Mouse (Mus musculus) heart, embryonic 11.5 days (tissue): Measurements from ENCODE around the gene Gm47996. TPM values are rescaled to one million over a fixed set of nuclear protein-coding genes. Genes with fewer than 3 reads are reported as not detected.
"Not testable (repeated sequence)": the region's sequence is repeated elsewhere in the genome, so short reads cannot be mapped to it uniquely, and the experiment has no call there.

Source experiments
- ATAC-seq: fragments of 200-750 bp; cut with Nextera tagmentation; replicated peaks from 2 replicates; pipeline ENCODE4 v1.8.0; 2017; ENCODE audit warnings: moderate library complexity; ENCODE audit not compliant: insufficient number of reproducible peaks, low FRiP score, low TSS enrichment
- H3K27ac ChIP-seq: fragments of 300-500 bp; sonication (generic); 2 replicates; pipeline ENCODE4 v1.5.1; 2014; ENCODE audit warnings: mild to moderate bottlenecking, low read depth, low read length
- H3K27me3 ChIP-seq: fragments of 300-500 bp; sonication (generic); 2 replicates; pipeline ENCODE4 v1.6.1; 2014; ENCODE audit warnings: mild to moderate bottlenecking, low read length, mixed read lengths; ENCODE audit not compliant: control insufficient read depth, insufficient read depth
- H3K36me3 ChIP-seq: fragments of 300-500 bp; sonication (generic); 2 replicates; pipeline ENCODE4 v1.6.1; 2014; ENCODE audit warnings: mild to moderate bottlenecking, low read length, moderate library complexity, mixed read lengths; ENCODE audit not compliant: control insufficient read depth, insufficient read depth
- H3K4me1 ChIP-seq: fragments of 300-500 bp; sonication (generic); 2 replicates; pipeline ENCODE4 v1.6.1; 2014; ENCODE audit warnings: low read length; ENCODE audit not compliant: control insufficient read depth, insufficient read depth
- H3K4me2 ChIP-seq: fragments of 300-500 bp; sonication (generic); 2 replicates; pipeline ENCODE4 v1.6.1; 2014; ENCODE audit warnings: mild to moderate bottlenecking, moderate library complexity
- H3K4me3 ChIP-seq: fragments of 300-500 bp; sonication (generic); 2 replicates; pipeline ENCODE4 v1.5.1; 2014; ENCODE audit warnings: low read depth, low read length
- H3K9ac ChIP-seq: fragments of 300-500 bp; sonication (generic); 2 replicates; pipeline ENCODE4 v1.6.1; 2014; ENCODE audit warnings: mild to moderate bottlenecking, low read depth, low read length, moderate library complexity
- H3K9me3 ChIP-seq: fragments of 300-500 bp; sonication (generic); replicated peaks from 2 replicates; pipeline ENCODE4 v1.6.1; 2016; ENCODE audit warnings: low read length; ENCODE audit not compliant: control insufficient read depth
- WGBS: fragments of 180-500 bp; shearing (Covaris S2); extraction: QIAGEN DNeasy Blood & Tissue Kit; methylation state at CpG from one replicate; pipeline ENCODE4 v1.1.7; 2014; ENCODE audit not compliant: insufficient replicate concordance; 5-methylcytosine and 5-hydroxymethylcytosine counted together
- polyA plus RNA-seq: library from polyadenylated mRNA; unstranded; fragments of >200 nt; fragmentation: Nextera tagmentation; extraction: Ambion mirVana; gene quantifications from 2 replicates; pipeline ENCODE4 v1.2.1, GENCODE M21; 2014

Gm47996 gene
- polyA plus RNA-seq, 1 experiment from 2014 or later = 0.70 TPM

DNA sequence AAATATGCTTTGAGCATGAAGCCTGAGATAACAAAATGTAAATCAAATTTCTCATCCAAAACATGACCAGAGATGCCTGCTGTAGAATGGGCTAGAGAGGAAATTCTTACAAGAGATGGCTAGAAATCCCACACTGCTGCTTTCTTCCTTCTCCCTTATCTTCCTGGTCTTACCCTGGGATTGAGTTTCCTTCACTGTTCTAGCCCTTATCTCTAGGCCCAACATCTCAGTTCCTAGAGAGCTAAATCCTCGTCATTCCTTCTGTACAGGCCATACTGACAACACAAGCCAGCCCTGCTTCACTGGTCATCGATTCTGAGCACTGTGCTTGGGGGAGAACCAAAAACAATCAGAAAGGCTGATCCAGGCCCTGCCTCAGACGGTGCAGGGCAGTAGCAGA lies 13.2 kb upstream of the Gm47996 start:
- H3K9ac ChIP-seq, ATAC-seq, H3K27me3 ChIP-seq, H3K36me3 ChIP-seq, H3K4me2 ChIP-seq, H3K4me3 ChIP-seq, H3K27ac ChIP-seq, H3K4me1 ChIP-seq, H3K9me3 ChIP-seq: not testable (repeated sequence)
- 39% methylated on average over 3 of the region's 3 CpGs for WGBS

- H3K9me3 ChIP-seq, H3K4me1 ChIP-seq, H3K4me3 ChIP-seq, H3K9ac ChIP-seq, H3K4me2 ChIP-seq, H3K27me3 ChIP-seq, ATAC-seq, H3K27ac ChIP-seq, H3K36me3 ChIP-seq: not testable (repeated sequence)
- 66% methylated on average over 2 of the region's 4 CpGs for WGBS
Observed at GRCm38 (mm10) chr1:151198120-151198519, 11.8 kb upstream of the Gm47996 start, which contains the start of gene Gm47995. Gene Gm47995 (plus strand): TSS chr1:151198448.

DNA sequence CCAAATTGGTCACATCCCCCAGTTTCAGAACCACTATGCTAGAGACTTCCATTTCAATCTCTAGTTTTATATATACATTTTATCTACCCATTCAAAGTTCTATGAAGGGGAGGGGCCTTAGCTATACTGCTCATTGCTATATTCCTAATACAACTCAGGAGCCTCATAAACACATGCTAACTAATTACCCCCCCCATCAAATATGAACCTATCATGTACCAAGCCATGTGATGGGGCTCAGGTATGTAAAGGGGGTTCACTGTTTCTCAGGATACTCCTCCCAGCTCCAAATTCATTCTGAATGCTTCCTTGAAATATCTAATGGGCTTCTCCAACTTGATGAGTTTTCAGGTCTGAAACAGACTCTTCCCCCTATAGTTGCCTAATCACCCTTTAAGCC lies 9.3 kb upstream of the Gm47996 start:
- H3K4me3 ChIP-seq, H3K4me1 ChIP-seq, H3K9ac ChIP-seq, H3K4me2 ChIP-seq, H3K9me3 ChIP-seq, H3K27ac ChIP-seq, H3K36me3 ChIP-seq, H3K27me3 ChIP-seq, ATAC-seq: not testable (repeated sequence)

DNA sequence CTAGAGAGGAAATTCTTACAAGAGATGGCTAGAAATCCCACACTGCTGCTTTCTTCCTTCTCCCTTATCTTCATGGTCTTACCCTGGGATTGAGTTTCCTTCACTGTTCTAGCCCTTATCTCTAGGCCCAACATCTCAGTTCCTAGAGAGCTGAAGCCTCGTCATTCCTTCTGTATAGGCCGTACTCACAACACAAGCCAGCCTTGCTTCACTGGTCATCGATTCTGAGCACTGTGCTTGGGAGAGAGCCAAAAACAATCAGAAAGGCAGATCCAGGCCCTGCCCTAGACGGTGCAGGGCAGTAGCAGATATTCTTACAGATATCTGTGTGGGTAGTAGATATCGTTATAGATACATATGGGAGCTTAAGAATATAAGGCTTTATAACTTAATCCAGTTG lies 7.2 kb upstream of the Gm47996 start:
- not testable (repeated sequence) for H3K9ac ChIP-seq, H3K4me1 ChIP-seq, ATAC-seq, H3K27ac ChIP-seq, H3K4me2 ChIP-seq, H3K27me3 ChIP-seq, H3K4me3 ChIP-seq, H3K36me3 ChIP-seq, H3K9me3 ChIP-seq
- 60% methylated on average over 3 of the region's 5 CpGs for WGBS

GRCm38 (mm10) chr1:151203818-151204217 lies 6.1 kb upstream of the Gm47996 start, which contains the start of gene 3110040M04Rik:
Gene 3110040M04Rik (plus strand): TSS chr1:151204121.
- not testable (repeated sequence) for H3K27me3 ChIP-seq, H3K36me3 ChIP-seq, H3K27ac ChIP-seq, H3K4me2 ChIP-seq, H3K4me3 ChIP-seq, ATAC-seq, H3K9me3 ChIP-seq, H3K4me1 ChIP-seq, H3K9ac ChIP-seq
- no CpG with 5 or more reads among the region's 6 CpGs for WGBS

DNA sequence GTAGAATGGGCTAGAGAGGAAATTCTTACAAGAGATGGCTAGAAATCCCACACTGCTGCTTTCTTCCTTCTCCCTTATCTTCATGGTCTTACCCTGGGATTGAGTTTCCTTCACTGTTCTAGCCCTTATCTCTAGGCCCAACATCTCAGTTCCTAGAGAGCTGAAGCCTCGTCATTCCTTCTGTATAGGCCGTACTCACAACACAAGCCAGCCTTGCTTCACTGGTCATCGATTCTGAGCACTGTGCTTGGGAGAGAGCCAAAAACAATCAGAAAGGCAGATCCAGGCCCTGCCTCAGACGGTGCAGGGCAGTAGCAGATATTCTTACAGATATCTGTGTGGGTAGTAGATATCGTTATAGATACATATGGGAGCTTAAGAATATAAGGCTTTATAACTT lies 1.4 kb upstream of the Gm47996 start:
- not testable (repeated sequence) for H3K27me3 ChIP-seq, H3K4me2 ChIP-seq, H3K4me1 ChIP-seq, H3K9ac ChIP-seq, H3K36me3 ChIP-seq, H3K9me3 ChIP-seq, H3K4me3 ChIP-seq, H3K27ac ChIP-seq
- WGBS = 58% methylated on average over 3 of the region's 5 CpGs
- peak; percentile 61; the same call in 1 of the 2 replicates for ATAC-seq

DNA sequence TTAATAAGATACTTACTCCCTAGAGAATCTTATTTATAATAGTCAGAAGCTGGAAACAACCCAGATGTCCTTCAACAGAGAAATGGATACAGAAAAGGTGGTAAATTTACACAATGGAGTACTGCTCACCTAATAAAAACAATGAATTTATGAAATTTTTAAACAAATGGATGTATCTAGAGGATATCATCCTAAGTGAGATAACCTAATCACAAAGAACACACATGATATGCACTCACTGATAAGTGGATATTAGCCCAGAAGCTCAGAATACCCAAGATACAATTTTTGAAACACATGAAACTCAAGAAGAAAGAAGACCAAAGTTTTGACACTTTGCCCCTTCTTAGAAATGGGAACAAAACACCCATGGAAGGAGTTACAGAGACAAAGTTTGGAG lies 987 bp upstream of the Gm47996 start:
- H3K4me2 ChIP-seq, H3K36me3 ChIP-seq, H3K9ac ChIP-seq, H3K27me3 ChIP-seq, H3K4me1 ChIP-seq, ATAC-seq, H3K27ac ChIP-seq, H3K4me3 ChIP-seq, H3K9me3 ChIP-seq: not testable (repeated sequence)

DNA sequence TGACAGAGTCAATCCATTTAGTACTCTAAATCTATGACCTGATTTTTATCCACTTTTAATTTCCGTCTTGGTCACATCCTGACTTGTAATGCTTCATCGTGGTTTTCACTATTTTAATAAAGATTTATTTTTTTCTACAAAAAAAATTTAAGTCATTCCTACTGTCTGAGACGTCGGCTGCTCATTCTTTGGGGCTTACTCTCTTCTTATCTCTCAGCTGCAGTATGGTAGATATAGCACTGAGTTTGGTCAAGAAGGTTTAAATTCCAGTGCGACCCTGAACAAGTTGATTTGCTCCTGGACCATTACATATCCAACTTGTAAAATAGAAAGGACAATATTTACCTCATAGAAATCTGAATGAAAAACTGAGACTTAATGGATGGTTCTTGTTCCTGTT lies 1.7 kb downstream of the Gm47996 start:
- not testable (repeated sequence) for H3K4me1 ChIP-seq, H3K4me2 ChIP-seq, H3K27ac ChIP-seq, ATAC-seq, H3K27me3 ChIP-seq, H3K9me3 ChIP-seq, H3K4me3 ChIP-seq, H3K9ac ChIP-seq, H3K36me3 ChIP-seq
- 55% methylated on average over 5 of the region's 5 CpGs for WGBS

DNA sequence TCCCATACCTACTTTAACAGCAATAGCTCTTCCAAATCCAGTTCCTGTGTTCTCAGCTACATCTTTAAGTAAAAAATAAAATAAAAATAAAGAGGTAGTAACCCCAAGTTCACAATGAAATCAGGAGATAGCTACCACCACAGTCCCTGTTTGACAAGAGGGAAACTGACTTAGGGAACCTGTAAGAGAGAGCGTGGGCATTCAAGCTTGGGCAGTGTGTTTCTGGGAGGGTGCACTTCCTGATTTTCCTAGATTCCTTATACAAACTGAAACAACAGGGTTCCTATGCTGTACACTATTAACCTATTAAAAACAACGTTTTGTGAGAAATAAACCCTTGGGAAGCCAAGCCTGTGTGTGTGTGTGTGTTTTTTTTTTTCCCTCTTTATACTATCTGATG lies 4.9 kb downstream of the Gm47996 start:
- no peak overlapping the region for H3K9ac ChIP-seq
- ATAC-seq = no peak
- H3K36me3 ChIP-seq = no peaks in the 10 kb centered on the region
- 64% methylated on average over 2 of the region's 2 CpGs for WGBS
- no peak overlapping the region for H3K4me3 ChIP-seq
- H3K27me3 ChIP-seq = no peaks in the 10 kb centered on the region
- H3K4me1 ChIP-seq = no peaks in the 10 kb centered on the region
- H3K9me3 ChIP-seq = no peaks in the 10 kb centered on the region
- H3K27ac ChIP-seq = no peak overlapping the region
- H3K4me2 ChIP-seq = no peak overlapping the region
